Mouse (Mus musculus) liver, embryonic 12.5 days (tissue): ENCODE results near the gene Slc7a7. TPM values are rescaled to one million over a fixed set of nuclear protein-coding genes. Genes with fewer than 3 reads are reported as not detected.

Experiments
- ATAC-seq: fragments of 200-750 bp; cut with Nextera tagmentation; 2 replicates; pipeline ENCODE4 v1.8.0; 2017; ENCODE audit warnings: moderate number of reproducible peaks, mild to moderate bottlenecking, moderate library complexity
- H3K27ac ChIP-seq: fragments of 300-500 bp; sonication (generic); 2 replicates; pipeline ENCODE4 v1.5.1; 2016; ENCODE audit warnings: mild to moderate bottlenecking
- H3K27me3 ChIP-seq: fragments of 300-500 bp; sonication (generic); replicated peaks from 2 replicates; pipeline ENCODE4 v1.6.1; 2016; ENCODE audit warnings: mild to moderate bottlenecking, moderate library complexity
- H3K36me3 ChIP-seq: fragments of 300-500 bp; sonication (generic); 2 replicates; pipeline ENCODE4 v1.6.1; 2016; ENCODE audit warnings: mild to moderate bottlenecking, moderate library complexity
- H3K4me1 ChIP-seq: fragments of 300-500 bp; sonication (generic); 2 replicates; pipeline ENCODE4 v1.6.1; 2016
- H3K4me2 ChIP-seq: fragments of 300-500 bp; sonication (generic); 2 replicates; pipeline ENCODE4 v1.6.1; 2016; ENCODE audit warnings: mild to moderate bottlenecking, moderate library complexity
- H3K4me3 ChIP-seq: fragments of 300-500 bp; sonication (generic); 2 replicates; pipeline ENCODE4 v1.5.1; 2016; ENCODE audit warnings: mild to moderate bottlenecking, moderate library complexity
- H3K9ac ChIP-seq: fragments of 300-500 bp; sonication (generic); 2 replicates; pipeline ENCODE4 v1.6.1; 2016; ENCODE audit warnings: mild to moderate bottlenecking, moderate library complexity
- H3K9me3 ChIP-seq: fragments of 300-500 bp; sonication (generic); replicated peaks from 2 replicates; pipeline ENCODE4 v1.6.1; 2016; ENCODE audit warnings: mild to moderate bottlenecking, moderate library complexity
- WGBS: fragments of 180-500 bp; shearing (Covaris S2); methylation state at CpG from one replicate; pipeline ENCODE4 v1.1.7; 2016; ENCODE audit not compliant: insufficient replicate concordance; 5-methylcytosine and 5-hydroxymethylcytosine counted together
- polyA plus RNA-seq: library from polyadenylated mRNA; unstranded; fragments of >200 nt; fragmentation: Nextera tagmentation; extraction: Ambion mirVana; gene quantifications from 2 replicates; pipeline ENCODE4 v1.2.1, GENCODE M21; 2016

Gene Slc7a7
- polyA plus RNA-seq, 1 experiment from 2014 or later = 8.4 TPM

- H3K9ac ChIP-seq = no peak overlapping the region
- H3K27me3 ChIP-seq = 0 out of 2 replicates have a peak, but pooled peaks cover 3% of the 10 kb centered on the region
- no peaks in the 10 kb centered on the region for H3K9me3 ChIP-seq
- 56% methylated on average over 5 of the region's 5 CpGs for WGBS
- H3K4me3 ChIP-seq = no peak overlapping the region
- H3K27ac ChIP-seq = no peak overlapping the region
- no peak for ATAC-seq
- no peak overlapping the region for H3K4me2 ChIP-seq
- H3K36me3 ChIP-seq = no peaks in the 10 kb centered on the region
- 0 out of 2 replicates have a peak, but pooled peaks cover 3% of the 10 kb centered on the region for H3K4me1 ChIP-seq
Measured at GRCm38 (mm10) chr14:54324486-54324885, 93.1 kb downstream of the Slc7a7 start.

GRCm38 (mm10) chr14:54321556-54322376 lies 95.8 kb downstream of the Slc7a7 start:
- Histone ChIP-seq H3K36me3 (no peaks in the 10 kb centered on the region), H3K4me3 (no peak overlapping the region), H3K27ac (no peak overlapping the region), H3K9me3 (no peaks in the 10 kb centered on the region), H3K27me3 (0 out of 2 replicates have a peak, but pooled peaks cover 3% of the 10 kb centered on the region), H3K4me2 (no peak overlapping the region), H3K4me1 (no peaks in the 10 kb centered on the region), H3K9ac (no peak overlapping the region)
- WGBS = 56% methylated on average over 18 of the region's 18 CpGs
- no peak for ATAC-seq

Other genes with a start within 250 kb of the Slc7a7 start
- gene Dad1, start 163.7 kb downstream of the Slc7a7 start, polyA plus RNA-seq = 234 and 237 TPM in 2 replicates
- 18.8 and 22.0 TPM in 2 replicates for gene Abhd4, start 163.6 kb downstream of the Slc7a7 start, polyA plus RNA-seq
- gene Olfr49, start 132.8 kb downstream of the Slc7a7 start, polyA plus RNA-seq = not detected in 2 replicates
- 24.9 and 27.3 TPM in 2 replicates for gene Oxa1l, start 56.9 kb downstream of the Slc7a7 start, polyA plus RNA-seq
- 269 and 282 TPM in 2 replicates for gene Mrpl52, start 9.1 kb upstream of the Slc7a7 start, polyA plus RNA-seq
- gene Mmp14, start 13.8 kb upstream of the Slc7a7 start, polyA plus RNA-seq = 36.7 and 38.2 TPM in 2 replicates
- gene Lrp10, start 46.4 kb upstream of the Slc7a7 start, polyA plus RNA-seq = 31.2 and 32.9 TPM in 2 replicates
- 0.19 and 0.39 TPM in 2 replicates for gene Rem2, start 58.3 kb upstream of the Slc7a7 start, polyA plus RNA-seq
- gene Prmt5, start 99.7 kb upstream of the Slc7a7 start, polyA plus RNA-seq = 60.6 and 61.1 TPM in 2 replicates
- 49.3 and 52.0 TPM in 2 replicates for gene Haus4, start 136.8 kb upstream of the Slc7a7 start, polyA plus RNA-seq
- gene Ajuba, start 159.8 kb upstream of the Slc7a7 start, polyA plus RNA-seq = 10.4 and 12.7 TPM in 2 replicates
- gene 4931414P19Rik, start 188.2 kb upstream of the Slc7a7 start, polyA plus RNA-seq = 3.7 and 4.1 TPM in 2 replicates
- gene Psmb5, start 200.2 kb upstream of the Slc7a7 start, polyA plus RNA-seq = 281 and 292 TPM in 2 replicates
- gene Psmb11, start 203.7 kb upstream of the Slc7a7 start, polyA plus RNA-seq = not detected in 2 replicates
- not detected in 2 replicates for gene Gm17606, start 223.2 kb upstream of the Slc7a7 start, polyA plus RNA-seq
- 0.61 and 1.0 TPM in 2 replicates for gene Cdh24, start 223.6 kb upstream of the Slc7a7 start, polyA plus RNA-seq